In the genomic region with DNA sequence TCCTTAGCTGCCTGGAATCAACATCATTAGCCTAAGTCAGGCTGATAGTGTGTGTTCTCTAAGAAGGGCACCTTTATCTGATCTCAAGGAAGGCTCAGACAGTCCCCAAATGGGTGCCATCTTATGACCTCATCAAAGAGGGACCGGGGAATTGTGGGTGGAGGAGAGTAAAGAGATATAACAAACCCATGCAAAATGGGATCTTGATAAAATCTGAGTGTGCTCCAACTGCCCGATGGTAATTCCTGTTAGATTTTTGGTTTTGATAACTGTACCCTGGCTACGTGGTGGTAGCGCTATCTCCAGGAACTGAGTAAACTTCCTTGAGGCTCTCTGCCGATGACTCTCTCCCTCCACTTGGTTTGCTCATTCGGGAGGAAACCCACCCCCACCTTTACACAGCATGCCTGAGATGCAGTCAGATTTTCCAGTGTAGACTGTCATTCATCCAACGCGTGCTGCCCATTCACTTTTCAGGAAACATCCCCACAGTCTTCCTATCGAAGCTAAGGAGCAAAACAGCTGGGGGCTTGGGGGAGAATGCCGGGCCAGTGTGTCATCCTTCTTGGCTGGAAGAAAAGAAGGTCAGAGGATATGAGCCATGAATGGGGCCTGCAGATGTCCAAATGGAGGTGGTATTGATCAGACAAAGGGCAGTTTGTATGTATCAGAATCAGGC, we compare ENCODE assay signal across 25 mouse cellular contexts.
A peak's percentile ranks its signal among the peaks of the same experiment; 100 is the strongest.
DNase-seq lines count a peak whose midpoint lies in the region; ATAC-seq and TF ChIP-seq lines count a peak whose summit lies in the region.
"Had no signal": no experiment of that assay in that cellular context is flagged by ENCODE, and none has a peak within 500 bp of the region (broad histone marks: within the 10 kb centered on the region; RNA-seq: fewer than 3 reads in every experiment).

No protein-coding gene starts in this region.

- H3K27me3 ChIP-seq in heart, postnatal 0 days (ENCODE audit: control insufficient read depth, insufficient read depth, low read length) = no peaks in the 10 kb centered on the region
- H3K27me3 ChIP-seq in thymus, adult 2 months (ENCODE audit: control insufficient read depth, insufficient read depth, low read length) = no peaks in the 10 kb centered on the region
- H3K27me3 ChIP-seq in neural tube, embryonic 15.5 days (replicated peaks) = no peaks in the 10 kb centered on the region
- H3K27me3 ChIP-seq: embryonic facial prominence, embryonic 12.5 days; limb, embryonic 15.5 days; lung, embryonic 15.5 days; midbrain, embryonic 15.5 days had no signal

- no peak overlapping the region for H3K27ac ChIP-seq in heart, postnatal 0 days (ENCODE audit: low read depth)
- no peak overlapping the region for H3K27ac ChIP-seq in thymus, adult 2 months (ENCODE audit: control insufficient read depth, insufficient read depth, low read length)
- no peak overlapping the region for H3K27ac ChIP-seq in neural tube, embryonic 15.5 days (replicated peaks)
- H3K27ac ChIP-seq: embryonic facial prominence, embryonic 12.5 days; hindbrain, embryonic 14.5 days; limb, embryonic 15.5 days; liver, embryonic 14.5 days; lung, embryonic 15.5 days; midbrain, embryonic 15.5 days had no signal

- H3K4me2 ChIP-seq in heart, postnatal 0 days (ENCODE audit: low read depth, low read length) = no peak overlapping the region
- no peak overlapping the region for H3K4me2 ChIP-seq in neural tube, embryonic 15.5 days
- H3K4me2 ChIP-seq: embryonic facial prominence, embryonic 12.5 days; hindbrain, embryonic 14.5 days; limb, embryonic 15.5 days; lung, embryonic 15.5 days; midbrain, embryonic 15.5 days had no signal

- peak; percentile 26 for DNase-seq in embryo, embryonic 10.5 days (ENCODE audit: low spot score)
- DNase-seq in embryo, embryonic 9.5 days (ENCODE audit: extremely low spot score) = no peak
- DNase-seq in heart, postnatal 0 days (ENCODE audit: low spot score) = peak; percentile 49
- DNase-seq in heart, postnatal 4 days = no peak
- DNase-seq in adipocyte (ENCODE audit: low spot score) = peak; percentile 21
- no peak for DNase-seq in thymus, adult 2 months
- no peak for DNase-seq in cerebellum, postnatal 10 days
- DNase-seq: cerebellum, adult 11-12 months; cerebellum, postnatal 25 days; gastrocnemius, adult 2 months; kidney, adult 9 months; kidney, postnatal 14 days; left cerebral cortex, postnatal 4 days; lung, postnatal 4 days; thymus, adult 18-20 months; thymus, postnatal 4 days had no signal

- TF ChIP-seq EP300 in heart, postnatal 0 days (IDR thresholded peaks at IDR 0.05; ENCODE audit: low read depth) = no peak

- H3K9ac ChIP-seq in heart, postnatal 0 days (replicated peaks; ENCODE audit: low read depth, low read length) = no peak overlapping the region
- no peak overlapping the region for H3K9ac ChIP-seq in neural tube, embryonic 15.5 days (replicated peaks)
- H3K9ac ChIP-seq: embryonic facial prominence, embryonic 12.5 days; hindbrain, embryonic 14.5 days; limb, embryonic 15.5 days; liver, embryonic 14.5 days; lung, embryonic 15.5 days; midbrain, embryonic 15.5 days had no signal

- TF ChIP-seq CTCF in heart, postnatal 0 days (IDR thresholded peaks at IDR 0.05; ENCODE audit: low read depth) = no peak
- TF ChIP-seq CTCF in thymus, adult 2 months (IDR thresholded peaks at IDR 0.05; ENCODE audit: borderline replicate concordance, control insufficient read depth, extremely low read depth, insufficient read depth, low read length, poor library complexity) = no peak

- H3K36me3 ChIP-seq in heart, postnatal 0 days (replicated peaks; ENCODE audit: control insufficient read depth, insufficient read depth, low read length) = no peaks in the 10 kb centered on the region
- no peaks in the 10 kb centered on the region for H3K36me3 ChIP-seq in thymus, adult 2 months (ENCODE audit: control insufficient read depth, insufficient read depth, low read length)
- no peaks in the 10 kb centered on the region for H3K36me3 ChIP-seq in neural tube, embryonic 15.5 days
- H3K36me3 ChIP-seq: embryonic facial prominence, embryonic 12.5 days; limb, embryonic 15.5 days; lung, embryonic 15.5 days; midbrain, embryonic 15.5 days had no signal

- 62% methylated on average over 10 of the region's 10 CpGs for WGBS in heart, postnatal 0 days
- 79% methylated on average over 10 of the region's 10 CpGs for WGBS in thymus, adult 2 months
- WGBS in neural tube, embryonic 15.5 days = 86% methylated on average over 10 of the region's 10 CpGs

- no peak for TF ChIP-seq POLR2A in thymus, adult 2 months (IDR thresholded peaks at IDR 0.05; ENCODE audit: control insufficient read depth, extremely low read depth, insufficient read depth, low read length, poor library complexity)

- peaks cover 16% of the 10 kb centered on the region for H3K4me1 ChIP-seq in heart, postnatal 0 days (ENCODE audit: control insufficient read depth, insufficient read depth)
- peaks cover 22% of the 10 kb centered on the region for H3K4me1 ChIP-seq in thymus, adult 2 months (replicated peaks; ENCODE audit: control insufficient read depth, insufficient read depth, low read length)
- peaks cover 13% of the 10 kb centered on the region for H3K4me1 ChIP-seq in neural tube, embryonic 15.5 days
- H3K4me1 ChIP-seq: embryonic facial prominence, embryonic 12.5 days had no signal

- 0 out of 2 replicates have a peak, but pooled peaks have one; percentile 19 for ATAC-seq in heart, postnatal 0 days (ENCODE audit: insufficient read depth, low read depth)
- no peak for ATAC-seq in neural tube, embryonic 15.5 days (ENCODE audit: low FRiP score)
- ATAC-seq: forebrain, embryonic 14.5 days; midbrain, embryonic 15.5 days had no signal

- H3K9me3 ChIP-seq in heart, postnatal 0 days (replicated peaks; ENCODE audit: control insufficient read depth, low read length) = no peaks in the 10 kb centered on the region
- no peaks in the 10 kb centered on the region for H3K9me3 ChIP-seq in neural tube, embryonic 15.5 days (replicated peaks)
- H3K9me3 ChIP-seq: embryonic facial prominence, embryonic 12.5 days; limb, embryonic 15.5 days; lung, embryonic 15.5 days; midbrain, embryonic 15.5 days had no signal

- H3K4me3 ChIP-seq in heart, postnatal 0 days (ENCODE audit: low read depth, low read length) = no peak overlapping the region
- H3K4me3 ChIP-seq in thymus, adult 2 months (ENCODE audit: control insufficient read depth, insufficient read depth, low read length) = no peak overlapping the region
- H3K4me3 ChIP-seq in neural tube, embryonic 15.5 days (replicated peaks) = no peak overlapping the region
- H3K4me3 ChIP-seq: embryonic facial prominence, embryonic 12.5 days; erythroblast, embryonic 14.5 days; gastrocnemius, adult 2 months; limb, embryonic 15.5 days; lung, embryonic 15.5 days; midbrain, embryonic 15.5 days had no signal

Comparison
In these comparisons a context has a peak if more than half of its experiments do, and no peak if none do; other contexts are left out.
1. DNase-seq: peak in embryo, embryonic 10.5 days (single experiment), heart, postnatal 0 days (single experiment) and adipocyte (single experiment); none in embryo, embryonic 9.5 days (single experiment), heart, postnatal 4 days (single experiment), thymus, adult 2 months (single experiment) and cerebellum, postnatal 10 days (0 of 2).